Mouse (Mus musculus): Measurements from ENCODE around the gene Cpd.

- TF ChIP-seq CTCF (IDR thresholded peaks at IDR 0.05; ENCODE audit: control insufficient read depth, insufficient read depth, low read length) (no peak), POLR2A (IDR thresholded peaks at IDR 0.05; ENCODE audit: borderline replicate concordance, control insufficient read depth, low read depth, low read length) (no peak)
Observed at GRCm38 (mm10) chr11:76803266-76803665, 43.6 kb downstream of the Cpd start.
